Mouse (Mus musculus) testis, postnatal 10 days (tissue): ENCODE measurements at regions not wholly inside any gene's neighbourhood (a gene's known extent, or its start where the extent isn't known, plus 50 kb on each side); places are given as distances from the start of the nearest gene placed in this dataset.
A peak's percentile ranks its signal among the peaks of the same experiment; 100 is the strongest.

Experiments used
- DNase-seq: peaks from one replicate; pipeline ENCODE4 v3.0.0; 2021; ENCODE audit warnings: low spot score

- DNase-seq, result no peak
Observed at GRCm38 (mm10) chr2:21267149-21267761, 61.7 kb downstream of the Thnsl1 start.

GRCm38 (mm10) chr2:21269989-21270846, 64.7 kb downstream of the Thnsl1 start:
- no peak for DNase-seq

GRCm38 (mm10) chr2:21273416-21273815, 67.9 kb downstream of the Thnsl1 start:
- DNase-seq, result no peak

- DNase-seq, result no peak
Observed at GRCm38 (mm10) chr2:21275315-21275714, 69.8 kb downstream of the Thnsl1 start.

GRCm38 (mm10) chr2:21280794-21281420, 75.4 kb downstream of the Thnsl1 start:
- peak; percentile 89 for DNase-seq

- no peak for DNase-seq
Observed at GRCm38 (mm10) chr2:21282505-21283200, 77.1 kb downstream of the Thnsl1 start.

- no peak for DNase-seq
Observed at GRCm38 (mm10) chr2:21284881-21285280, 79.4 kb downstream of the Thnsl1 start.

GRCm38 (mm10) chr2:21287786-21288185, 79.6 kb upstream of the Gpr158 start:
- no peak for DNase-seq

- no peak for DNase-seq
Observed at GRCm38 (mm10) chr2:21292669-21293151, 74.6 kb upstream of the Gpr158 start.

GRCm38 (mm10) chr2:21294002-21294401, 73.3 kb upstream of the Gpr158 start:
- DNase-seq, result no peak

GRCm38 (mm10) chr2:21299681-21300080, 67.7 kb upstream of the Gpr158 start:
- DNase-seq, result no peak
